Comparison of ENCODE assay signal across 30 mouse cellular contexts in genomic region chr15:94602441-94602840, GRCm38 (mm10). TPM values are rescaled to one million over a fixed set of nuclear protein-coding genes. Genes with fewer than 3 reads are reported as not detected.
"Had no signal": no experiment of that assay in that cellular context is flagged by ENCODE, and none has a peak within 500 bp of the region (broad histone marks: within the 10 kb centered on the region; RNA-seq: fewer than 3 reads in every experiment).

No protein-coding gene starts in this region.

- H3K4me2 ChIP-seq: heart, embryonic 11.5 days; heart, embryonic 13.5 days; heart, embryonic 15.5 days; hindbrain, embryonic 12.5 days; hindbrain, embryonic 14.5 days; intestine, embryonic 15.5 days; limb, embryonic 13.5 days; limb, embryonic 15.5 days; liver, embryonic 12.5 days had no signal

- H3K4me3 ChIP-seq: heart, adult 2 months; heart, embryonic 13.5 days; heart, embryonic 15.5 days; hindbrain, embryonic 10.5 days; hindbrain, embryonic 12.5 days; intestine, embryonic 15.5 days; layer of hippocampus, adult 2 months; limb, embryonic 13.5 days; limb, embryonic 15.5 days; liver, embryonic 12.5 days had no signal

- H3K27ac ChIP-seq: heart, adult 2 months; heart, embryonic 13.5 days; heart, embryonic 15.5 days; hindbrain, embryonic 10.5 days; hindbrain, embryonic 12.5 days; hindbrain, embryonic 14.5 days; intestine, embryonic 15.5 days; kidney, postnatal 0 days; layer of hippocampus, adult 2 months; limb, embryonic 13.5 days; limb, embryonic 15.5 days; liver, embryonic 12.5 days; liver, embryonic 14.5 days had no signal

- H3K36me3 ChIP-seq: heart, embryonic 13.5 days; heart, embryonic 15.5 days; hindbrain, embryonic 10.5 days; hindbrain, embryonic 12.5 days; intestine, embryonic 15.5 days; limb, embryonic 13.5 days; limb, embryonic 15.5 days; liver, embryonic 12.5 days had no signal

- H3K9me3 ChIP-seq: heart, embryonic 13.5 days; heart, embryonic 15.5 days; hindbrain, embryonic 10.5 days; hindbrain, embryonic 12.5 days; intestine, embryonic 15.5 days; limb, embryonic 13.5 days; limb, embryonic 15.5 days; liver, embryonic 12.5 days had no signal

- H3K4me1 ChIP-seq: heart, embryonic 13.5 days; heart, embryonic 15.5 days; limb, embryonic 13.5 days; limb, embryonic 15.5 days had no signal

- ATAC-seq: hindbrain, embryonic 16.5 days; inflammation-experienced regulatory T-cells, adult 6 months; intestine, embryonic 15.5 days; intestine, postnatal 0 days; liver, embryonic 12.5 days had no signal

- DNase-seq: gastrocnemius, postnatal 14 days; gastrocnemius, postnatal 36 days; heart, adult 11 months; heart, adult 2 months; heart, postnatal 14 days; heart, postnatal 4 days; kidney, adult 18-20 months; kidney, adult 8-10 months; kidney, postnatal 25 days; kidney, postnatal 4 days; layer of hippocampus, postnatal 36 days; left cerebral cortex, postnatal 4 days; lung, adult 18-20 months had no signal

- H3K9ac ChIP-seq: heart, embryonic 13.5 days; heart, embryonic 15.5 days; hindbrain, embryonic 12.5 days; hindbrain, embryonic 14.5 days; intestine, embryonic 15.5 days; limb, embryonic 13.5 days; limb, embryonic 15.5 days; liver, embryonic 12.5 days; liver, embryonic 14.5 days had no signal

- H3K27me3 ChIP-seq: heart, embryonic 15.5 days; hindbrain, embryonic 12.5 days; intestine, embryonic 15.5 days; limb, embryonic 13.5 days; limb, embryonic 15.5 days had no signal

RNA-seq across cellular contexts. Expression of gene Tmem117, which starts 26.6 kb away (rescaled TPM):
- polyA plus RNA-seq: liver, adult 2 months; liver, embryonic 12.5 days; liver, embryonic 14.5 days had no signal
